Mouse (Mus musculus) intestine, embryonic 16.5 days (tissue): ENCODE measurements around the gene Cry2. TPM values are rescaled to one million over a fixed set of nuclear protein-coding genes. Genes with fewer than 3 reads are reported as not detected.

ENCODE experiments used
- ATAC-seq: fragments of 200-750 bp; cut with Nextera tagmentation; 2 replicates; pipeline ENCODE4 v1.8.0; 2017; ENCODE audit warnings: moderate TSS enrichment, moderate library complexity
- H3K27ac ChIP-seq: fragments of 300-500 bp; sonication (generic); 2 replicates; pipeline ENCODE4 v1.5.1; 2014; ENCODE audit warnings: mild to moderate bottlenecking, low read length
- H3K27me3 ChIP-seq: fragments of 300-500 bp; sonication (generic); replicated peaks from 2 replicates; pipeline ENCODE4 v1.6.1; 2014; ENCODE audit warnings: low read length, control low read depth, mixed read lengths; ENCODE audit not compliant: control insufficient read depth, insufficient read depth
- H3K36me3 ChIP-seq: fragments of 300-500 bp; sonication (generic); 2 replicates; pipeline ENCODE4 v1.6.1; 2014; ENCODE audit warnings: low read length, control low read depth; ENCODE audit not compliant: control insufficient read depth, insufficient read depth
- H3K4me1 ChIP-seq: fragments of 300-500 bp; sonication (generic); 2 replicates; pipeline ENCODE4 v1.6.1; 2014; ENCODE audit warnings: low read length, control low read depth, mixed read lengths; ENCODE audit not compliant: control insufficient read depth, insufficient read depth
- H3K4me2 ChIP-seq: fragments of 300-500 bp; sonication (generic); 2 replicates; pipeline ENCODE4 v1.6.1; 2014; ENCODE audit warnings: low read depth, low read length, control low read depth
- H3K4me3 ChIP-seq: fragments of 300-500 bp; sonication (generic); 2 replicates; pipeline ENCODE4 v1.5.1; 2014; ENCODE audit warnings: mild to moderate bottlenecking, low read length
- H3K9ac ChIP-seq: fragments of 300-500 bp; sonication (generic); 2 replicates; pipeline ENCODE4 v1.6.1; 2014; ENCODE audit warnings: low read depth, low read length
- H3K9me3 ChIP-seq: fragments of 300-500 bp; sonication (generic); 2 replicates; pipeline ENCODE4 v1.6.1; 2016; ENCODE audit warnings: low read length, control low read depth; ENCODE audit not compliant: control insufficient read depth
- WGBS: fragments of 180-500 bp; shearing (Covaris S2); extraction: QIAGEN DNeasy Blood & Tissue Kit; methylation state at CpG from one replicate; pipeline ENCODE4 v1.1.7; 2014; 5-methylcytosine and 5-hydroxymethylcytosine counted together
- polyA plus RNA-seq: library from polyadenylated mRNA; unstranded; fragments of >200 nt; fragmentation: Nextera tagmentation; extraction: Ambion mirVana; gene quantifications from 2 replicates; pipeline ENCODE4 v1.2.1, GENCODE M21; 2015

Gene Cry2
- polyA plus RNA-seq, 1 experiment from 2014 or later: 15.3 TPM

GRCm38 (mm10) chr2:92451126-92451525, 17.3 kb upstream of the Cry2 start:
- Histone ChIP-seq H3K27me3 (no peaks in the 10 kb centered on the region), H3K4me2 (no peak overlapping the region), H3K4me3 (no peak overlapping the region), H3K9ac (no peak overlapping the region), H3K9me3 (no peaks in the 10 kb centered on the region), H3K4me1 (peaks cover 7% of the 10 kb centered on the region), H3K27ac (no peak overlapping the region), H3K36me3 (peaks cover 8% of the 10 kb centered on the region; the same call in 1 of the 2 replicates)
- ATAC-seq: no peak
- WGBS: 82% methylated on average over 3 of the region's 3 CpGs

- H3K36me3 ChIP-seq: no peaks in the 10 kb centered on the region
- no peaks in the 10 kb centered on the region for H3K27me3 ChIP-seq
- H3K27ac ChIP-seq: no peak overlapping the region
- no peak overlapping the region for H3K4me2 ChIP-seq
- no peak for ATAC-seq
- no peak overlapping the region for H3K9ac ChIP-seq
- WGBS: 68% methylated on average over 7 of the region's 7 CpGs
- no peak overlapping the region for H3K4me3 ChIP-seq
- no peaks in the 10 kb centered on the region for H3K9me3 ChIP-seq
- H3K4me1 ChIP-seq: peaks cover 8% of the 10 kb centered on the region; the same call in 1 of the 2 replicates
These were observed 13.4 kb upstream of the Cry2 start for GRCm38 (mm10) chr2:92447121-92447740.

- Histone ChIP-seq H3K9ac (no peak overlapping the region), H3K4me2 (no peak overlapping the region), H3K36me3 (no peaks in the 10 kb centered on the region), H3K9me3 (no peaks in the 10 kb centered on the region), H3K4me1 (peaks cover 8% of the 10 kb centered on the region; the same call in 1 of the 2 replicates), H3K4me3 (no peak overlapping the region), H3K27me3 (no peaks in the 10 kb centered on the region), H3K27ac (no peak overlapping the region)
- 74% methylated on average over 8 of the region's 8 CpGs for WGBS
- ATAC-seq: 0 out of 2 replicates have a peak, but pooled peaks have one; percentile 58
These were observed 12.8 kb upstream of the Cry2 start for GRCm38 (mm10) chr2:92446656-92447055.

GRCm38 (mm10) chr2:92445890-92446289, 12.0 kb upstream of the Cry2 start:
- Histone ChIP-seq H3K27me3 (no peaks in the 10 kb centered on the region), H3K4me1 (peaks cover 8% of the 10 kb centered on the region; the same call in 1 of the 2 replicates), H3K9me3 (no peaks in the 10 kb centered on the region), H3K4me3 (no peak overlapping the region), H3K4me2 (no peak overlapping the region), H3K9ac (no peak overlapping the region), H3K36me3 (no peaks in the 10 kb centered on the region), H3K27ac (no peak overlapping the region)
- no peak; the same call in 1 of the 2 replicates for ATAC-seq
- WGBS: 42% methylated on average over 9 of the region's 9 CpGs

- peaks cover 8% of the 10 kb centered on the region for H3K4me1 ChIP-seq
- H3K9ac ChIP-seq: no peak overlapping the region
- H3K4me2 ChIP-seq: no peak overlapping the region
- H3K27ac ChIP-seq: no peak overlapping the region
- no peaks in the 10 kb centered on the region for H3K36me3 ChIP-seq
- H3K4me3 ChIP-seq: no peak overlapping the region
- H3K27me3 ChIP-seq: no peaks in the 10 kb centered on the region
- no peaks in the 10 kb centered on the region for H3K9me3 ChIP-seq
- ATAC-seq: no peak
- WGBS: 48% methylated on average over 4 of the region's 4 CpGs
These were observed 10.5 kb upstream of the Cry2 start for GRCm38 (mm10) chr2:92444376-92444775.

GRCm38 (mm10) chr2:92443313-92443712, 9.5 kb upstream of the Cry2 start:
- H3K9ac ChIP-seq: no peak overlapping the region
- 86% methylated on average over 4 of the region's 4 CpGs for WGBS
- ATAC-seq: no peak
- H3K4me3 ChIP-seq: no peak overlapping the region
- H3K9me3 ChIP-seq: no peaks in the 10 kb centered on the region
- no peaks in the 10 kb centered on the region for H3K36me3 ChIP-seq
- H3K4me1 ChIP-seq: peaks cover 8% of the 10 kb centered on the region
- no peaks in the 10 kb centered on the region for H3K27me3 ChIP-seq
- H3K4me2 ChIP-seq: no peak overlapping the region
- H3K27ac ChIP-seq: no peak overlapping the region

GRCm38 (mm10) chr2:92442419-92443001, 8.7 kb upstream of the Cry2 start:
- Histone ChIP-seq H3K4me2 (no peak overlapping the region), H3K36me3 (no peaks in the 10 kb centered on the region), H3K4me3 (no peak overlapping the region), H3K27me3 (no peaks in the 10 kb centered on the region), H3K27ac (no peak overlapping the region), H3K4me1 (peaks cover 11% of the 10 kb centered on the region), H3K9me3 (no peaks in the 10 kb centered on the region), H3K9ac (no peak overlapping the region)
- ATAC-seq: no peak
- 74% methylated on average over 12 of the region's 12 CpGs for WGBS

GRCm38 (mm10) chr2:92440432-92440831, 6.6 kb upstream of the Cry2 start:
- Histone ChIP-seq H3K27me3 (no peaks in the 10 kb centered on the region), H3K27ac (no peak overlapping the region), H3K4me1 (peaks cover 8% of the 10 kb centered on the region), H3K9me3 (no peaks in the 10 kb centered on the region), H3K4me3 (no peak overlapping the region), H3K36me3 (no peaks in the 10 kb centered on the region), H3K9ac (no peak overlapping the region), H3K4me2 (no peak overlapping the region)
- peak; percentile 57 for ATAC-seq
- WGBS: 43% methylated on average over 6 of the region's 6 CpGs

- H3K9me3 ChIP-seq: no peaks in the 10 kb centered on the region
- WGBS: 62% methylated on average over 3 of the region's 3 CpGs
- H3K27me3 ChIP-seq: no peaks in the 10 kb centered on the region
- H3K4me3 ChIP-seq: no peak overlapping the region
- ATAC-seq: no peak
- no peak overlapping the region for H3K27ac ChIP-seq
- H3K9ac ChIP-seq: no peak overlapping the region
- H3K4me2 ChIP-seq: no peak overlapping the region
- peaks cover 8% of the 10 kb centered on the region for H3K4me1 ChIP-seq
- H3K36me3 ChIP-seq: no peaks in the 10 kb centered on the region
These were observed 4.7 kb upstream of the Cry2 start for GRCm38 (mm10) chr2:92438567-92438966.
